Mouse (Mus musculus) ovary, postnatal 36 days (tissue): ENCODE measurements around the gene Tmem220.
"Not testable (repeated sequence)": the region's sequence is repeated elsewhere in the genome, so short reads cannot be mapped to it uniquely, and the experiment has no call there.

Source experiments
- DNase-seq: peaks from one replicate; pipeline ENCODE4 v3.0.0; 2022; ENCODE audit warnings: low spot score, mixed read lengths

The Tmem220 gene

GRCm38 (mm10) chr11:67019711-67020475 lies 5.1 kb upstream of the Tmem220 start:
- no peak for DNase-seq

- DNase-seq, result peak; percentile 55
These were observed 4.0 kb upstream of the Tmem220 start for GRCm38 (mm10) chr11:67020948-67021347.

GRCm38 (mm10) chr11:67022354-67023115 lies 2.4 kb upstream of the Tmem220 start:
- no peak for DNase-seq

- DNase-seq, result not testable (repeated sequence)
These were observed 1.8 kb upstream of the Tmem220 start for GRCm38 (mm10) chr11:67023191-67023590.

- no peak for DNase-seq
These were observed 1.1 kb upstream of the Tmem220 start for GRCm38 (mm10) chr11:67023802-67024340.

GRCm38 (mm10) chr11:67030904-67031602 lies 6.1 kb downstream of the Tmem220 start:
- no peak for DNase-seq

- no peak for DNase-seq
These were observed 6.6 kb downstream of the Tmem220 start for GRCm38 (mm10) chr11:67031603-67031915.

- no peak for DNase-seq
These were observed 10.0 kb downstream of the Tmem220 start for GRCm38 (mm10) chr11:67034775-67035485.

GRCm38 (mm10) chr11:67036229-67036628 lies 11.3 kb downstream of the Tmem220 start:
- no peak for DNase-seq

GRCm38 (mm10) chr11:67036892-67037291 lies 11.9 kb downstream of the Tmem220 start:
- no peak for DNase-seq

- no peak for DNase-seq
These were observed 14.8 kb downstream of the Tmem220 start for GRCm38 (mm10) chr11:67039799-67040198.

- DNase-seq, result no peak
These were observed 15.5 kb downstream of the Tmem220 start for GRCm38 (mm10) chr11:67040483-67040882.

- no peak for DNase-seq
These were observed 18.1 kb downstream of the Tmem220 start for GRCm38 (mm10) chr11:67043007-67043406.

GRCm38 (mm10) chr11:67044959-67045358 lies 20.0 kb downstream of the Tmem220 start:
- DNase-seq, result no peak

GRCm38 (mm10) chr11:67047199-67047598 lies 22.2 kb downstream of the Tmem220 start:
- DNase-seq, result no peak

GRCm38 (mm10) chr11:67048496-67048895 lies 23.5 kb downstream of the Tmem220 start:
- no peak for DNase-seq

GRCm38 (mm10) chr11:67049256-67049655 lies 24.3 kb downstream of the Tmem220 start:
- DNase-seq, result no peak

- DNase-seq, result no peak
These were observed 26.8 kb downstream of the Tmem220 start for GRCm38 (mm10) chr11:67051676-67052320.

- peak; percentile 88 for DNase-seq
These were observed 27.5 kb downstream of the Tmem220 start, which contains the start of the genes Adprm and Sco1 for GRCm38 (mm10) chr11:67052321-67052952. Gene Adprm, minus strand, starts transcription at chr11:67052594. Gene Sco1, plus strand, starts transcription at chr11:67052670.

GRCm38 (mm10) chr11:67054754-67055365 lies 29.9 kb downstream of the Tmem220 start:
- no peak for DNase-seq
